20 mouse cellular contexts compared by ENCODE assay signal in the genomic region with DNA sequence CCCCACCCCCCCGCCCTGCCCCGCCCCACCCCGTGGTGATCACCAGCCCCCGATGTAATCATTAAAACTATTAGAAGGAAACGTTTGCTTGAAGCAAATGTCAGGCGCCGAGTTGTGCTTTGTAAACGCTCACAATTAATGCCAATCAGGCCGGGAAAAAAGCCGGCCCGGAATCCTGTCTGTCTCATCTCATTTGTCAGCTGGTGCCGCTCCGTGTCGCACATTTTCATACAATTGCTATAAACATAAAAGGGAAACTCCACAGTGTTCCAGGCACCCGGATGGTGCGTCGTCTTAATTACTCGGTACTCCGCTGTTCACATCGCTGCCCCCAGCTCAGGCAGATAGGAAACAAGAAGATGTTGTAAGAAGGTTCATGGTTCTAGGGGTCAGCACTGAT. TPM values are rescaled to one million over a fixed set of nuclear protein-coding genes. Genes with fewer than 3 reads are reported as not detected.
DNase-seq lines count a peak whose midpoint lies in the region; ATAC-seq and TF ChIP-seq lines count a peak whose summit lies in the region.
"Had no signal": no experiment of that assay in that cellular context is flagged by ENCODE, and none has a peak within 500 bp of the region (broad histone marks: within the 10 kb centered on the region; RNA-seq: fewer than 3 reads in every experiment).

No protein-coding gene starts in this region.

- no peak for DNase-seq in forebrain, embryonic 10.5 days (ENCODE audit: extremely low spot score, low spot score)
- DNase-seq in forebrain, embryonic 11.5 days (ENCODE audit: low spot score): no peak
- DNase-seq in hindbrain, embryonic 14.5 days (ENCODE audit: low spot score): no peak
- no peak for DNase-seq in lung, postnatal 0 days (ENCODE audit: low spot score)
- DNase-seq in heart, postnatal 36 days: no peak
- DNase-seq in heart, adult 9 months (ENCODE audit: low spot score in 2 of 2): no peak
- DNase-seq: cerebellum, adult 11 months; cerebellum, postnatal 25 days; heart, postnatal 4 days; kidney, adult 2 months; kidney, postnatal 14 days; layer of hippocampus, adult 9-11 months; right cerebral cortex, postnatal 14 days had no signal

- no peak overlapping the region for H3K4me2 ChIP-seq in forebrain, embryonic 11.5 days (ENCODE audit: low read depth, low read length, severe bottlenecking)
- 0 out of 2 replicates have a peak overlapping the region, but pooled peaks have one; percentile 14 for H3K4me2 ChIP-seq in midbrain, embryonic 13.5 days (replicated peaks)
- no peak overlapping the region for H3K4me2 ChIP-seq in midbrain, embryonic 15.5 days
- peak overlapping the region; percentile 15; the same call in 1 of the 2 replicates for H3K4me2 ChIP-seq in hindbrain, embryonic 14.5 days (replicated peaks)
- no peak overlapping the region for H3K4me2 ChIP-seq in lung, postnatal 0 days (replicated peaks; ENCODE audit: low read depth, low read length)
- H3K4me2 ChIP-seq: heart, embryonic 13.5 days had no signal

- H3K9ac ChIP-seq in forebrain, embryonic 11.5 days (ENCODE audit: low read length): no peak overlapping the region
- H3K9ac ChIP-seq in midbrain, embryonic 13.5 days (replicated peaks): no peak overlapping the region
- no peak overlapping the region for H3K9ac ChIP-seq in midbrain, embryonic 15.5 days
- H3K9ac ChIP-seq in hindbrain, embryonic 14.5 days: no peak overlapping the region
- H3K9ac ChIP-seq in lung, postnatal 0 days (replicated peaks; ENCODE audit: low read depth): no peak overlapping the region
- H3K9ac ChIP-seq: heart, embryonic 13.5 days; liver, embryonic 14.5 days had no signal

- H3K27me3 ChIP-seq in forebrain, embryonic 10.5 days (ENCODE audit: poor library complexity, severe bottlenecking): peaks cover 43% of the 10 kb centered on the region
- no peaks in the 10 kb centered on the region for H3K27me3 ChIP-seq in forebrain, embryonic 11.5 days (ENCODE audit: control insufficient read depth, insufficient read depth, low read length)
- peaks cover 11% of the 10 kb centered on the region for H3K27me3 ChIP-seq in midbrain, embryonic 13.5 days
- H3K27me3 ChIP-seq in midbrain, embryonic 15.5 days (replicated peaks): no peaks in the 10 kb centered on the region
- no peaks in the 10 kb centered on the region for H3K27me3 ChIP-seq in hindbrain, embryonic 14.5 days (ENCODE audit: control insufficient read depth, insufficient read depth, low read length)
- no peaks in the 10 kb centered on the region for H3K27me3 ChIP-seq in lung, postnatal 0 days (replicated peaks; ENCODE audit: insufficient read depth, low read length)

- peaks cover 88% of the 10 kb centered on the region for H3K4me1 ChIP-seq in forebrain, embryonic 10.5 days
- H3K4me1 ChIP-seq in forebrain, embryonic 11.5 days (replicated peaks; ENCODE audit: control insufficient read depth, insufficient read depth, low read length): peaks cover 34% of the 10 kb centered on the region
- H3K4me1 ChIP-seq in midbrain, embryonic 13.5 days (replicated peaks): peaks cover 88% of the 10 kb centered on the region
- peaks cover 73% of the 10 kb centered on the region for H3K4me1 ChIP-seq in midbrain, embryonic 15.5 days
- H3K4me1 ChIP-seq in hindbrain, embryonic 14.5 days (replicated peaks; ENCODE audit: control insufficient read depth, insufficient read depth, low read length): peaks cover 59% of the 10 kb centered on the region
- H3K4me1 ChIP-seq in lung, postnatal 0 days (ENCODE audit: insufficient read depth, low read depth, low read length): 0 out of 2 replicates have a peak, but pooled peaks cover 7% of the 10 kb centered on the region

- peaks cover 36% of the 10 kb centered on the region for H3K36me3 ChIP-seq in forebrain, embryonic 10.5 days (replicated peaks)
- no peaks in the 10 kb centered on the region for H3K36me3 ChIP-seq in forebrain, embryonic 11.5 days (ENCODE audit: control insufficient read depth, insufficient read depth, low read length)
- H3K36me3 ChIP-seq in midbrain, embryonic 13.5 days: no peaks in the 10 kb centered on the region
- no peaks in the 10 kb centered on the region for H3K36me3 ChIP-seq in midbrain, embryonic 15.5 days (replicated peaks)
- no peaks in the 10 kb centered on the region for H3K36me3 ChIP-seq in hindbrain, embryonic 14.5 days (replicated peaks; ENCODE audit: control insufficient read depth, insufficient read depth)
- H3K36me3 ChIP-seq in lung, postnatal 0 days (ENCODE audit: insufficient read depth, low read length): no peaks in the 10 kb centered on the region; the same call in 1 of the 2 replicates
- H3K36me3 ChIP-seq: heart, embryonic 13.5 days had no signal

- H3K4me3 ChIP-seq in forebrain, embryonic 10.5 days: no peak overlapping the region
- H3K4me3 ChIP-seq in forebrain, embryonic 11.5 days (ENCODE audit: low read depth, low read length): no peak overlapping the region
- no peak overlapping the region for H3K4me3 ChIP-seq in midbrain, embryonic 13.5 days (replicated peaks)
- no peak overlapping the region for H3K4me3 ChIP-seq in midbrain, embryonic 15.5 days
- H3K4me3 ChIP-seq in hindbrain, embryonic 14.5 days (replicated peaks; ENCODE audit: low read length): no peak overlapping the region
- no peak overlapping the region for H3K4me3 ChIP-seq in lung, postnatal 0 days (ENCODE audit: low read depth, low read length)
- H3K4me3 ChIP-seq: erythroblast, embryonic 14.5 days; heart, embryonic 13.5 days; myocyte had no signal

- H3K9me3 ChIP-seq in forebrain, embryonic 10.5 days: no peaks in the 10 kb centered on the region
- no peaks in the 10 kb centered on the region for H3K9me3 ChIP-seq in forebrain, embryonic 11.5 days (ENCODE audit: control insufficient read depth, low read length)
- no peaks in the 10 kb centered on the region for H3K9me3 ChIP-seq in midbrain, embryonic 13.5 days
- H3K9me3 ChIP-seq in midbrain, embryonic 15.5 days: no peaks in the 10 kb centered on the region
- H3K9me3 ChIP-seq in hindbrain, embryonic 14.5 days (ENCODE audit: control insufficient read depth, low read length): no peaks in the 10 kb centered on the region
- H3K9me3 ChIP-seq in lung, postnatal 0 days (ENCODE audit: low read length): no peaks in the 10 kb centered on the region
- H3K9me3 ChIP-seq: heart, embryonic 13.5 days had no signal

- peak overlapping the region; percentile 1; the same call in 1 of the 2 replicates for H3K27ac ChIP-seq in forebrain, embryonic 10.5 days
- H3K27ac ChIP-seq in forebrain, embryonic 11.5 days (ENCODE audit: low read depth, low read length): no peak overlapping the region; the same call in 1 of the 2 replicates
- peak overlapping the region; percentile 52; the same call in 1 of the 2 replicates for H3K27ac ChIP-seq in midbrain, embryonic 13.5 days
- no peak overlapping the region for H3K27ac ChIP-seq in midbrain, embryonic 15.5 days
- H3K27ac ChIP-seq in hindbrain, embryonic 14.5 days: peak overlapping the region; percentile 46; the same call in 1 of the 2 replicates
- H3K27ac ChIP-seq in lung, postnatal 0 days (ENCODE audit: low read length): no peak overlapping the region
- H3K27ac ChIP-seq: heart, embryonic 13.5 days; liver, embryonic 14.5 days had no signal

- ATAC-seq in forebrain, embryonic 11.5 days (replicated peaks; ENCODE audit: low FRiP score): no peak
- ATAC-seq in midbrain, embryonic 13.5 days: no peak
- no peak for ATAC-seq in midbrain, embryonic 15.5 days (replicated peaks)
- no peak for ATAC-seq in hindbrain, embryonic 14.5 days (ENCODE audit: low FRiP score)
- no peak for ATAC-seq in lung, postnatal 0 days
- ATAC-seq: CD4-positive, CD25-positive, alpha-beta regulatory T cell, adult 4 months had no signal

- TF ChIP-seq EP300 in lung, postnatal 0 days (IDR thresholded peaks at IDR 0.05): no peak

- WGBS in forebrain, embryonic 10.5 days: 71% methylated on average over 20 of the region's 20 CpGs
- 46% methylated on average over 20 of the region's 20 CpGs for WGBS in forebrain, embryonic 11.5 days
- WGBS in midbrain, embryonic 13.5 days: 25% methylated on average over 20 of the region's 20 CpGs
- 31% methylated on average over 20 of the region's 20 CpGs for WGBS in midbrain, embryonic 15.5 days
- WGBS in hindbrain, embryonic 14.5 days: 16% methylated on average over 20 of the region's 20 CpGs
- 43% methylated on average over 20 of the region's 20 CpGs for WGBS in lung, postnatal 0 days

- TF ChIP-seq CTCF in lung, postnatal 0 days (IDR thresholded peaks at IDR 0.05): no peak

- intact Hi-C loops in heart, postnatal 36 days (cut with DNase I): no loop called here

RNA-seq across cellular contexts. Expression of a gene that starts 10.5 kb away (rescaled TPM):
- polyA plus RNA-seq in forebrain, embryonic 10.5 days (2016; fragmentation: Nextera tagmentation; extraction: Ambion mirVana): 3.9 and 4.1 TPM in 2 replicates
- polyA plus RNA-seq in forebrain, embryonic 11.5 days (2014; fragmentation: Nextera tagmentation; extraction: Ambion mirVana): 8.7 and 9.4 TPM in 2 replicates
- 5.1 and 6.1 TPM in 2 replicates for polyA plus RNA-seq in midbrain, embryonic 13.5 days (2015; fragmentation: Nextera tagmentation; extraction: Ambion mirVana)
- 7.1 and 8.1 TPM in 2 replicates for polyA plus RNA-seq in midbrain, embryonic 15.5 days (2015; fragmentation: Nextera tagmentation; extraction: Ambion mirVana)
- polyA plus RNA-seq in hindbrain, embryonic 14.5 days (2014; fragmentation: Nextera tagmentation; extraction: Ambion mirVana): 6.6 and 6.7 TPM in 2 replicates
- polyA plus RNA-seq in lung, postnatal 0 days (2015; fragmentation: Nextera tagmentation; extraction: Ambion mirVana): 1.9 and 2.3 TPM in 2 replicates
- total RNA-seq in heart, postnatal 36 days (2021): 1 to 10 TPM; 1.6 to 1.9 TPM
- polyA plus RNA-seq: CD4-positive, CD25-positive, alpha-beta regulatory T cell, adult 4 months had no signal

Comparison
In these comparisons a context has a peak if more than half of its experiments do, and no peak if none do; other contexts are left out.
1. H3K27ac ChIP-seq: peak in forebrain, embryonic 10.5 days (single experiment), midbrain, embryonic 13.5 days (single experiment) and hindbrain, embryonic 14.5 days (single experiment); none in forebrain, embryonic 11.5 days (single experiment), midbrain, embryonic 15.5 days (single experiment) and lung, postnatal 0 days (single experiment).
2. H3K4me2 ChIP-seq: peak in midbrain, embryonic 13.5 days (single experiment) and hindbrain, embryonic 14.5 days (single experiment); none in forebrain, embryonic 11.5 days (single experiment), midbrain, embryonic 15.5 days (single experiment) and lung, postnatal 0 days (single experiment).